Mouse (Mus musculus) liver, postnatal 0 days (tissue): ENCODE data around the gene Fbxo47.

Experiments used
- CTCF ChIP-seq: sonication (generic); IDR thresholded peaks from 2 replicates; pipeline ENCODE4 v1.5.1; 2016; ENCODE audit warnings: antibody characterized with exemption, low read depth
- EP300 ChIP-seq: IDR thresholded peaks from 2 replicates; pipeline ENCODE4 v1.6.1; 2016; ENCODE audit warnings: antibody characterized with exemption, low read depth, mild to moderate bottlenecking

DNA sequence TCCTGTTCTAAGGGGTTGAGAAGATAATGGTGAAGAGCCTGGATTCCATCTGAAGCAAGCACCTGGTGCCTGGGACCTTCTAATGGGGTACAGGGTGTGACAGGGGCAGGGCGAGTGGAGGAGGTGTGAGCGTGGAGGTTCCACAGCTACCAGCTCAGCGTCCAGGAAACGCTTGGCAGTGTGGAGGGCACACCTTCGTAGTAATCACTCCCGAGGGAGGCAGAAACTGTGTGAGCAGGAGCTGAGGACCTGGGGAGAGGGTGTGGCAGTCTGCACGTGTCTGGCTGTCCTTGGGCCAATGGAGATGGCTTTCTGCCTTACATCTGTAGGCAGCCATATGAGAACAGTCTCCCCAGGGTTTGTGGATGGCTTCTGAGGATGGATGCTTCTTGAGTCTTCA is 70.9 kb downstream of the Fbxo47 start:
- TF ChIP-seq CTCF (no peak), EP300 (no peak)
